Mouse (Mus musculus) right cerebral cortex, adult 2 months (tissue): ENCODE measurements around the gene Pcgf3.
A peak's percentile ranks its signal among the peaks of the same experiment; 100 is the strongest.
"Not testable (repeated sequence)": the region's sequence is repeated elsewhere in the genome, so short reads cannot be mapped to it uniquely, and the experiment has no call there.

Source experiments
- DNase-seq, 2 experiments: peaks; one replicate each; pipeline ENCODE4 v3.0.0; 2021 to 2022; ENCODE audit warnings: low spot score in 2 of 2

Pcgf3 gene

DNA sequence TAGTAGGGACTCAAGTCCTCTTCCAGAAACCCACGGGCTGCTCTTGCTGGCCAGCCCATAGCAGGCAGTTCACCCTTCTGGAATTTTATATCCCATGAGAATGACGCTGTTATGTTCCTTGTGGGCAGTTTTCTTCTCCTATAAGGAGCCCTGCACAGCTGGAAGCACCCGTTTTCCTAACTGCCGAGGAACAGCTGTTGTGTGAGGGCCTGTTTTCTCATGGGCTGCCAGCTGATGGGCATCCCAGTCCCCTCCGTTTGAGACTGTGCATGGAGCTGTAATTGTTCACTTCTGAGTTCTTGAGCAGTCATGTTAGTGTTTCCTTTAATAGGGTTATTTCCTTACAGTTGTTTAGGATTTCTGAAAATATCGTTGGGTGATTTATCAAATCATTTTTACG lies 8.6 kb downstream of the Pcgf3 start:
- DNase-seq, result no peak

DNA sequence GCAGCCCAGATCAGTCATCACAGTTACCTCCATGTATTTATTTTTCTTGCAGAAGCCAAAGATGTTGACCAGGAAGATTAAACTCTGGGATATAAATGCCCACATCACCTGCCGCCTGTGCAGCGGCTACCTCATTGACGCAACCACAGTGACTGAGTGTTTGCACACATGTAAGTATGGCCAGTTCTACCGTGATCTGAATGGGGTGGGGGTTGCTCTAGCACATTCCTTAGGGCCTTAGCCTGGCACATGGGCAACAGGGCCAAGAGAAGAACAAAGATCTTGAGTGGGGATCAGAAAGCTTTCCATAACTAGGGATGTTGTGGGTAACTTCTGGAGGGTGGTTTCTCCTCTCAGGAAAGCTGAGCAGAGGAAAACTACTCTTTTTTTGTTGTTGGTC lies 12.7 kb downstream of the Pcgf3 start:
- DNase-seq, result no peak

DNA sequence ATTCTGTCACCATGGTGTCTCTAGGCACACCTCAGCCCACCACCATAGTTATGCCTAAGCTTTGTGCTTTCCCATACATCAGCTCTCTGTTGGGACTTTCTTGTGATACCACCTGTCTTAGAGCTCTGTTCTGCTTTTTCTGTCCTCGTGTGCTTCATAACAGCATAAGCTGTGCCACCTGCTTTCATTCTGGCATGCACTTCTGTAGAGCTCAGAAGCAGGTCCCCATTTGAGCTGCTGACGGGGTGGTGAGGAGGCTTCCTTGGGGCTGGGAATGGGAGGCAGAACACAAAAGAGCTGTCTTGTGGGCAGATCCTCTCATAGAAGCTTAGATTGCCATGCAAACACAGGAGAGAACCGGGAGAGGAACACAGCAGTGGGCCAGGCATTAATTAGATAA lies 14.9 kb downstream of the Pcgf3 start:
- DNase-seq, result no peak

DNA sequence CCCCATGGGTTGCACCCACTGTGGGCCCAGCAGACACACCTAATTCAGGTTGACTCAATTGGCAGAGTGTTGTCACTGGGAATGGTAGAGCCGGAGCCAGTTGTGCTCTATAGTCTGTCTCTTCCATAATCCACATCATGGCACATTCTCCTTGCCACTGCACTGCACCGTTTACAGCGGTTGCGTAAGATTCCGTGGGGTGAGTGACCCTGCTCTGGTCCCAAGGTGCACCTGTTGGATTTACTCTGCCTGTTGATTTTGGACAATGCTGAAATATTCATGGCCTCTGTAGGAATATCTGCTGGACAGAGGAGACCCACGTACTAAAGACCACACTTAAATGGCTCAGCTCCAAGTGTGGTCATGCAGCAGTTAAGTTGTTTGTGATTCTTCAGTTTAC lies 22.0 kb downstream of the Pcgf3 start:
- no peak for DNase-seq

DNA sequence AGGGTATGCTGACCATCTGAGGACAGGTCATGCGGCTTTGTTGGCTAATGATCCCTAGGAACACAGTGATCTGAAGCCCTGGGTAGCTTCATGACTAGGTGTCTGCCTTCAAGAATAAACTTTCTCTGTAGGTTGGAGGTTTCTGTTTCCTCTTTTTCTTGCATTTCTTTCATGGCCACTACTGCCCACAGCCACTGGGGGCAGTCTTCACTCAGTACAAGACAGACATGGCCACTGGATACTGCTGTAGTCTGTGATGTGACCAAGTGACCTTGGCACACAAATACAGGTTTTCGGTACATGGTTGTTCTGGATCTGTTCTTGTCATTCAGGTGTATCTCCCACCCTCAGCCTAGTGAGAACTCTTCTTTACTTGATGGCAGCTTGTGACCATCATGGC lies 24.2 kb downstream of the Pcgf3 start:
- DNase-seq, result no peak

DNA sequence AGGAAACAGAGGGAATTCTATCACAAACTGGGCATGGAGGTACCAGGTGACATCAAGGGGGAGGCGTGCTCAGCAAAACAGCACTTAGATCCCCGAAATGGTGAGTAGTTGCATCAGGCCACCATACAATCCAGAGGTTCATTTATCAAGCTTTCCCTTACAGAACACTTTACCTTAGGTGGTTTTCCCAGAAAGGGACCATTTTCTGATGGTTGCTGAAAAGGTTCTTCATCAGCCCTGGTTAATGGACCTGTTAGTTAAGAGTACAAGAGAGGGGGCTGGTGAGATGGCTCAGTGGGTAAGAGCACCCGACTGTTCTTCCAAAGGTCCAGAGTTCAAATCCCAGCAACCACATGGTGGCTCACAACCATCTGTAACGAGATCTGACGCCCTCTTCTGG lies 25.1 kb downstream of the Pcgf3 start:
- not testable (repeated sequence) for DNase-seq

DNA sequence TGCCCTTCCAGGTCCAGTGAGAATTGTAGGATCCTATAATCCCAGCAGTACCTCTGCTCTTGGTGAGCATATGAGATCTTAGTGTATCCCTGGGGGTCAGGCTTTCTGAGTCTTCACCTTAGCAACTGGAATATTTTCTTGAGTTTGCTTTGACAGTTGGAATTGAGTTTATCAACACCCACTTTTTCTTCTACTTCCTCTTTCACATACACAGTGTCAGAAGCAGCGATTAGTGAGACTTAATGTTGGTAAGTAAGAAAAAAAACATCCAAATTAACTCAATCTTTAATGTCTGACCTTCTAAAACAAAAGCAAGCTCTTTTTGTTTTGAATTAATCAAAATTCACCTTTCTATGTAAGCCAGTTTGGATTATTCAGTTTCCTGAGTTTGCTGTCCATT lies 40.5 kb downstream of the Pcgf3 start:
- DNase-seq, result no peak

DNA sequence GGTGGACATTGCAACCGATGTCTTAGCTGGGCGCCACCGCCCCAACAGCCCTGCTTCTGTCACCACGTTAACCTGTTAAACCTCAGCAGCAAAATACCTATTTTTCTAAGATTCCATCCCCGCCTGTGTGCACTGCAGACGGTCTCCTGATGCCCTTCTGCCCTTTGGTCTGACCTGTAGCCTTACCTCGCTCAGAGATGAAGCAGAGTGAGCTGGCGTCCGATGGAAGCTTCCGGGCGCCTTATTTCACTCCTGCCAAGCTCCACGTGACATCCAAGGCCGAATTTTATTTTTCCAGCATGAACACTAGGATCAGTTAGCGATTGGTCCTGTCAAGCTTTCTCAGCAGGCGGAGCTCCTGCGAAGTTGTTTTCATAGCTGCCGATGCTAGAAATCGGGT lies 41.3 kb downstream of the Pcgf3 start:
- no peak for DNase-seq

DNA sequence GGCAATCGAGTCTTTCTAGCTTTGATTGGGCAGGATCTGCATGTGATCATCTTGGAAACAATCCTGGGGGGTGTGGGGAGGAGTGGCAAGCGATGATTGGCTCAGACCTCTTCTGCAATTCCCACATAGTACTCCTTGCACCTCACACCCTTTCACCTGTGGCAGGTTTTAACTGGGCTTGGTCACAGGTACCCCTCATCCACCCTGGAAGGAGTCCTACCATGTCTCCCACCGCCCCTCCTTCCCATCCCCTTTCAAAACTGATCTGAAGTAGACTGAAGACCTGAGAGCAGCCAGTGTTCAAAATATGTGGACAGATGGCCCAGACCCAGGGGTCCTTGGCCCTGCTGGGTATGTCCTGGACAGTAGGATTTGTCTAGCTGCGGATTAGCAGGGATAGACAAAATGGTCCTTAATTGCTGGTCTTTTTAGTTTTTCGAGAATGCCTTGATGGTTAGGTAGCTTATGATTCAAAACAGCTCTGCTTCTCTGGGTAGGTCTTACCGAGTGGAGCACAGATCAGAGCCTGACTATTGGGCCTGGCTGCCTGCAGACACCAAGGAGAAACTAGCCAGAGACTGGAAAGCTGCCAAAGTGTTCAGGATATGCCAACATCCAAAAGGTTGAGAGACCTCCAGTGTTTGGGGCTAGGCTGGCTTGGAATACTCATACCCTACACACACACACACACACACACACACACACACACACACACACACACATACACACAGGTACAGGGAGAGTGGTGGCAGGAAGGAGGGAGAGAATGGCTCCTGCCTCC lies 54.7 kb downstream of the Pcgf3 start:
- DNase-seq, result no peak

DNA sequence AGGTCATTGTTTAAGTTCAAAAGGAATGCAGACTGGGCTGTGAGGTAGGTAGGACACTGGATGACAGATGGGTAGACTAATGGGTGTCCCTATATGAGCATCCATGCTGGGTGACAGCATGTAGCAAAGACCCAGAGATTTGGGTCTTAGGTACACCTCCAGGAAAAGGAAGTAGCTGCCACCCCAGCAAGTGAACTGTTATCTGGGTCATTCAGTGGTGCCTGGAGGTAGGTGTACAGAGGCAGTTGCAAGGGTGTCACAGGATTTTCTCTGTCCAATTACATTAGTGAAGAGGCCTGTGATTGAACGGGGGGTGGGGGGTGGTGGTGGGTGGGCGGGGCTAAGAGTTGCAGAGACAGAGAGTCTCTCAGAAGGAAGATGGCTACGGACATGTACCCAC lies 55.6 kb downstream of the Pcgf3 start:
- DNase-seq, result no peak

DNA sequence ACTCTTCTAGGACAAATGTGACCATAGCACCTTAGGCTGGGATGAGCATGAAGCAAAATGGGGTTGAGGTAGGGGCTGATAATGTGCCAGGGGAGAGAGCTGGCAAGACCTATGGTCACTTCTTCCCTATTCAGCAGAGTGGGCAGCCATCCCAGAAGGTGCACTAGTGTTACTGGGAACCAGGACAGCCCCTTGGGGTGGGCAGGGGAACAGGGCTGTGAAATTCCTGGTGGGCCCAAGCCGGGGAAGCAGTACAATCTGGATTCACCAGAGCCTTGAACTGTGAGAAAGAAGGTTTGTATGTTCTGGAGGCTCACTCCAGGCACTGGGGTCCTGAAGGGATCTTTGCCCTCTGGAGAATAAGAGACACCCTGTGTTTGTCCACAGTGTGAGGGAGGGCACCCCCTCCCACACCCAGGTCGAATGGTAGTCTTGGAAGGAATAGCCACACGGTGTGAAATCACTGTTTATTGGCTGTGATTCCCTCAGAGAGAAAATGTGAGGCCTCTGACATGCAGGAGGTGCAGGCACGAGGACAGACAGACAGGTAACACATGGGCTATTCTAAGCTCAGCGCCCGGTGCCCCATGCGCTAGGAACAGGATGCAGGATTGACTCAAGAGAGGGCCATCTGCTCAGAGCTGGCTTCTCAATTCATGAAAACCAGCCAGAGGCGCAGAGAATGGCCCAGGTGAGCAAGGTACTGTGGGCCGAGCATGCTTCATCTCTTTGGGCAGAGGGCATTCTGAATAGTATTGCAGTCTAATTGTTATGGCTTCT lies 57.3 kb downstream of the Pcgf3 start:
- no peak for DNase-seq

DNA sequence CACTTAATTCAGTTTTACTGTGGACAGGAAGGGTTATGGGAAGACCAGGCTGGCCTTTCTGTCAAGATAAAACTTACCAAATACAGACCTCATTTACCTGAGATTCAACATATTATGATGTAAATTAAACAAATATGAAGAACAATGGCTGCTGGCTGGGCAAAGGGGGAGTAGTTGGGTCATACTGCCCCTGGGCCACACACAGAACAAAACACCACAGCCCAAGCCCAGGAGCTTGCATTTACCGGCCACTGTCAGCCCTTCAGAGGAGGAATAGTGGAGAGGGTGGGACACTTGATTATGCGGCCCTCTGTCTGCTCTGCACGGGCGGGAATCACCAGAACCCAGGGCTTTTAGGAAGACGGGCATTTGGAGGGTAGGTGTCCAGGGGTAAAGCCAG lies 57.9 kb downstream of the Pcgf3 start:
- DNase-seq, result no peak

DNA sequence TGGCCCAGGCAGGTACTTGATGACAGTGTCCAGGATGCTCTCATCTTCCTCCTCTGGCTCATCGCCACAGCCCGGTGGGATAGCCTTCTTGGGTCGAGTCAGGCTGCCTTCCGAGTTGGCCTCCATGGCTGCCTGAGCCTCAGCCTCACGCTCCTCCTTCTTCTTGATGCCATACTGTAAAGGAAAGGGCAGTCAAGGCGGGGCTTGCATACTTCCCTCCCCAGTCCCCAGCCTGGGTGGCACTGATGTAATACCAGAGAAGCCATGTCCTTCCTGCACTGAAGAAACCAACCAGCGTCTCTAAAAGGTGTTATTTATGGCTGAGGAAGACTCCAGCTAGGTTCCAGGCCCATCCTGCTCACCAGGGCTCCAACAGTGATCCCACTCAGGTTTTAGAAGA lies 59.1 kb downstream of the Pcgf3 start:
- no peak for DNase-seq

DNA sequence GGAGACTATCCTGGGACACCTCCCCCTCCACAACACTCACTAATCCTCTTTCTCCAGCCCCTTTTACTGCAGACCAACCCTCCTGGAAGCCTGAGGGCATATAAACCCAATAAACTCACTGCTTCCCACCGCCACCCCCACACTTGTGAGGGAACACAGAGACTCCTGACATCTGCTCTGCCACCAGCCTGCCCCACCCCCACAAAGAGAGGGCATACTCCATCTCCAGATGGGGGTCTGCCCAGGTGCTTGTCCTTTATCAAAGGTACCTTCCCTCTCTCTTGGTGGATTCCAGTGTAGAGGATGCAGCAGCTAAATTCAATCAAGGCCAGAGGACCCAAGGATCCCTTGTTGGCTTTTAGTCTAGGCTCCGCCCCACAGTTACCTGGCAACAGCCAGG lies 60.0 kb downstream of the Pcgf3 start:
- DNase-seq, result no peak

DNA sequence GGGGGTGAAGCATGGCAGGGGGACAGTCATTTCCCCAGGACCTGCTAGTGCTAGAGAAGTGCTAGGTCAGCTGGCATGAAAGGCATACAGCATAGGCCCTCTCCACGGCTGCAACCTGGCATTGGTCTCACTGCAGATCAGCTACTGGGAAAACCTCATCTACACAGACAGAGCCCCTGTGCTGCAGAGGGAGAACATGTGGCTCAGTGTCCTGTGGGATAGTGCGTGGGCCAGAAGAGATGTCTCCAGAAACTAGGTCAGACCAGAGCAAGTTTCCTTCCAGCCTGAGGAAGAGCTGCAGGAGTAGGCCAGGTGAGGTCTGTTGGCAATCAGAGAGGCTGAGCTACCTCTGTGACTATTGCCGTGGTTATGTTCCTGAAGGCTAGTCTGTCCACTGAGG lies 60.9 kb downstream of the Pcgf3 start:
- DNase-seq, result peak in 1 of 2 experiments; percentile 36

DNA sequence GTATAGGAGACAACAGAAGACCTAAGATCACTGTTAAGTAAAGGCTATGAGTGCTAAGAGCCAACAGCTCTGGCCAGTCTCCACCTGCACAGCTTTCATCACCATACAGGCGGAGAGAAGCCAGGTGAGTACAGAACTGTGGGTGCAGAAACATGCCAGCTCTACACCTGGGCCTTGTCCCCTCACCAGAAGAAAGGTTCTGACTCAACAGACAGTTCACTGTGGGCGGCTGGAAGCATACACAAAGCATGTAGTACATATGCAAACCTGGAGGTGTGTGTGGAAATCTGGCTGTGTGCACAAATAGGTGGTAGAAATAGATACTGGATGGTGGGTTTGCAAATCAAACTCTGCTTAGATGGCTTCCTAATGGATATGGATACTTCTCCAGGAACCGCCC lies 61.6 kb downstream of the Pcgf3 start:
- DNase-seq, result peak in 1 of 2 experiments; percentile 28

DNA sequence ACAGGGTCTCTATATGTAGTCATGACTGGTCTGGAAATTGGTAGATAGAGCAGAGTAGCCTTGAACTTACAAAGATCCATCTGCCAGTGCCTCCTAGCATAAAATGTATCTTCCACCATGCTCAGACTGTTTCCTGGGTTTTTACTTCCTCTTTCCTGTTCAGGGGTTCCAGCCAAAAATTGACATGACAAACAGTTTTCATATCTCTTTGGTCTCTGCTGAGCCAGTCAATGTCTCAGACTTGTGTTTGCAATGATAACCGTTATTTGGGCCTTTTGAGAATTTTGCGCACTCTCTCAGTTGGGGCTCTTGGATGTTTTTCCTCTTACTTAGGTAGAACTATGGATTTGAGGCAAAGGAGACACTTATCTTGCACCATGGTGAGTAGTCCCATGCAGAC lies 73.2 kb downstream of the Pcgf3 start:
- DNase-seq, result no peak

DNA sequence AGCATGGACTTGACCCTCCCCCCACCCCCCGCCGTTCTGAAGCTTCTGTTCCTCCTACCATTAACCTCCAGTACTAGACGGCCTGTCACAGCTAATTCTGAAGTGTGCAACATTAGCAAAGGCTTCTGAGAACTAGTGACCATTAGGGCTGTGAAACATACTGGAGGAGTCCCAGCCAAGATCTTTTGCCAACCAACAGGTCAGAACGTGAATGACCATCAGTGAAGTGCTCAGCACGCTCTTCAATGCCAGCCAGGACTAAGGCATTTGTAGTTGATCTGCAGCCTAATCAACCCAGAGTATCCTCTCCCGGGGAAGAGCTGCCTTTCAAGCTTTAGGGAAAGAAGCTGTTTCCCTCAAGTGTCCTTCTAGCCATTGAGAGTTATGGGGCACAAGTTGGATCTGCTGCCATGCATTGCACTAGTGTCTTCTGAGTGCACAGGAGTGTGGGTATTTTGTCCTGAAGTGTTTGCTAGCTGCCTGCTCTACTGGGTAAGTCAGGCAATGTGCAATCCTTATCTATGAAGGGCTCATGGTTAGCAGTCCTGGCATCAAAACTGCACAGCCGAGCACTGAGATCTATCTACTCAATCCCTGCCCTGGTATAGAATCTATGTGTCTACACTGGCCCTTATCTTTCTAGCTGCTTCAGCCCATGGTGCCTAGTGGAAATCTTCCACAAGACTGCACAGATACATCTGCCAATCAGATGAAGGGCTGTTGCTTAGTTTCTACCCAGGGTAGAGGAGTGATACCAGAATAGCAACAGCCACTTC lies 82.7 kb downstream of the Pcgf3 start:
- no peak for DNase-seq

DNA sequence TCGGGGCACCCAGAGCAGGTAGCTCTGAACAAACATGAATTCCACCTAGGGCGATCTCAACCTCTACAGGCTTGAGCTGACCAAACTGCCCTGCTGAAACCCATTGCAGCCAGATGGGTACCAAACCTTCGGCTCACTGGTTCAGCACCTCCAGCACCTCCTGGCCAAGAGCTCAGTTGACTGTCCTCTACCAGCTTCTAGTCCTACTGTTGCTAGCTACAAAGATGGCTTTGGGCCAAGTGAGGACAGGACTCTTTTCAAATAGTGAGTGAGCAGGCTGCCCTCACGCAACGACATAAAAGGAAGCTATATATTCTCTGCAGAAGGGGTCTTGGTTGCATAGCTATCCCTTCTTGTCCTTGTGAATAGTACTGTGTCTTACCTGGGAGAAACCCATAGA lies 86.6 kb downstream of the Pcgf3 start:
- DNase-seq, result no peak

DNA sequence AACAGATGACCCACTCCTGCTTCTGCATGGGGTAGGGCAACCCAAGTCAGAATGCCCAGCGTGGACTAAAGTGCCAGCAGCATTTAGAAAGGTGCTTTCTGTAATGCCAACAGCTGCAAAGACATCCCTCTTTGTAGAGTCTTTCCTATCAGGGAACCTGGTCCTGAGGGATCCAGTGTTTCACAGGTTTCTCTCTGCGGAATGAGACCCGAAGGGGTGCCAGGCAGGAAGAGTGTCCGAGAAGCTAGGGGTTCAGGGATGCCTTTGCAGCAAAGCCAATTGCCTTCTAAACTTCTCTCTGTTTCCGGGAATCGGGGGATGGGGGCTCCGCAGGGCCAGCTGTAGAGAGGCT lies 88.1 kb downstream of the Pcgf3 start:
- peak in 1 of 2 experiments; percentile 43 for DNase-seq

DNA sequence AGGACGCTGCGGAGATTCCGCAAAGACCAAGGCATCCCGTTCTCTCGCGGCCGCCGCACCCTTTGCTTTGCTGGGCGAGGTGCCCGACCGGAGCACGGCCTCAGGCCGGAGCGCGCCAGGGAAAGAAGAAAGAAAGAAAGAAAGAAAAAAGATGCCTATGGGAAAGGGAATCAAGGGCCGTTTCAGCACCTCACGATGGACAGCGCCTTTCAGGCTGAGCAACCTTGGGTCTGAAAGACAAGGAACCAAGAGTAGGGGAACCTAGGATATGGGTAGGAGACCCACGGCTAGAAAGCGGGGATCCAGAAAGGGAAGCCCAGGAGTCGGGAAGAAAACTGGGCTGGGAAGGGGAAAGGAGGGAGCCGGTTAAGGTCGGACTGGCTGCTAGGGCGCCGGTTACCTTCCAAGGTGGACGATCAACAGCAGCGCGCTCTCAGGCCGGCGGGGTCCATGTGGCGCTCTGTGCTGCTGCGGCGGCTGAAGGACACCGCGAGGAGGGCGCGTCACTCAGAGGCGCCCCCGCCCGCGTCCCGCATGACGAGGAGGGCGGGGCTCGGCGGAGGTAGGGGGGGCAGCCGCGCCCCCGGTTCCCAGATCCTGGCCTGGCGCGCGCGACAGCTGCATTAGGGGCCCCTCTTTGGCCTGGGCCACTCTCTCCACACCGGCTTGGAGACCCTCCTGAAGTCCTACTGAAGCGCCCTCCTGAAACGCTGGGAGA lies 88.6 kb downstream of the Pcgf3 start, which contains the start of gene Cplx1:
Cplx1 (minus strand) TSS at position 536 of the 718 bp plus-strand sequence.
- DNase-seq, result peak; percentile 66 to 78

DNA sequence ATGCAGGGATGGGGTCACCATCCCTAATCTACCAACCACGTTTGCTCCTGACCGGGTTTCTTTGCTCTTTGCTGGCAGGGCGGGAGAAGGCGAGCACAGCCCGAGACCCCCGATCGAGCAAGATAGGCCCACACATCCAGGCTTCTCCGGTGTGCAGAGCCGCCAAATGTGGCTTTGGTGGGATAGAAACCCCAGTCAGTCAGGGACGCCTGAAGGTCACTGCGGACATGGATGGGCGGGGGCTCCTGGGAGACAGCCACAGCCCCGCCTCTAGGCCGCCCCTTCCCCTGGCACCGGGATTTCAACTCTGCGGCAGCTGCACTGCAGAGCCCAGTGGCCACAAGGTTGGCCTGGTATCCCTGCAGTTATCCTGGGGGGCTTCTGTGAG lies 89.2 kb downstream of the Pcgf3 start:
- DNase-seq, result peak in 1 of 2 experiments; percentile 25
